Mouse (Mus musculus) liver, postnatal 0 days (tissue): ENCODE measurements around the gene Fam126a.

Experiments used
- CTCF ChIP-seq: sonication (generic); IDR thresholded peaks from 2 replicates; pipeline ENCODE4 v1.5.1; 2016; ENCODE audit warnings: antibody characterized with exemption, low read depth
- EP300 ChIP-seq: IDR thresholded peaks from 2 replicates; pipeline ENCODE4 v1.6.1; 2016; ENCODE audit warnings: antibody characterized with exemption, low read depth, mild to moderate bottlenecking

GRCm38 (mm10) chr5:23953047-23953446 lies 77.4 kb downstream of the Fam126a start:
- TF ChIP-seq CTCF (peak; percentile 30; the same call in 1 of the 2 replicates), EP300 (no peak)
